Mouse (Mus musculus): ENCODE data around the gene Kyat1.
A peak's percentile ranks its signal among the peaks of the same experiment; 100 is the strongest.

Gene Kyat1

GRCm38 (mm10) chr2:30205629-30206357 is at the start of gene Kyat1:
TSS of gene Kyat1 (minus strand) at chr2:30205847.
- peak; percentile 94 to 95 for DNase-seq

- DNase-seq: peak in 1 of 2 experiments; percentile 7
Measured at GRCm38 (mm10) chr2:30253809-30254208, 48.2 kb upstream of the Kyat1 start.

GRCm38 (mm10) chr2:30252521-30252920 is 46.9 kb upstream of the Kyat1 start:
- peak; percentile 18 to 22 for DNase-seq

DNA sequence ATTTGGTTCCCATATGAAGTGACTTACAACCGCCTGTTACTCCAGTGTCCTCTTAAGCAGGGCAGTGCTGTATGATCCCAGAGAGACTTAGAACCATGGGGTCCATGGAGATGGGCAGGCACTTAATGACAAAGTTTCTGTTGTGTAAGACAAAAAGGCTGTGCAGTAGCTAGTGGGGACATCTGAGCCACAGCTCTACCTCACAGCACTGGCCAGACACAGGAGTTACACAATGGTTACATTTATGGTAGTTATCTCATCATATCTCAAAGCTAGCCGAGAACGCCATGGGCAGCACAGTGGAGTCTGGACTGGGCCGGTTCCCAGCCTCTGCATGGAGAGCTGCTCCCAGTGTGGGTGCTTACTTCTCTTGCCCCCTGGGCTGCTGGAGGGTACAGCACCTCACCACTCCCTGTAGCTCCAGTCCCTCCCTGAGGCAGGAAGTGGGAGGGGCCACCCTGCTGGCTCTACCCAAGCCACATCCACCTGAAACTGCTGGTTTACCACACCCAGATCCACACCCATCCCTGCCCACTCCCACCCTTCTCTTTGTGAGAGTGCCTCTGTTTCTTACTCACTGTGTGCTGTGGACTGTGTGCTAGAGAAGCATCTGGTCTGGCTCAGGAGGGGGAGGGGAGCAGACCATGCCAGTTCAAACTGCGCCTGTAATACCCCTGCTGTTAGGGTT is 45.9 kb upstream of the Kyat1 start:
- peak; percentile 14 to 29 for DNase-seq

DNA sequence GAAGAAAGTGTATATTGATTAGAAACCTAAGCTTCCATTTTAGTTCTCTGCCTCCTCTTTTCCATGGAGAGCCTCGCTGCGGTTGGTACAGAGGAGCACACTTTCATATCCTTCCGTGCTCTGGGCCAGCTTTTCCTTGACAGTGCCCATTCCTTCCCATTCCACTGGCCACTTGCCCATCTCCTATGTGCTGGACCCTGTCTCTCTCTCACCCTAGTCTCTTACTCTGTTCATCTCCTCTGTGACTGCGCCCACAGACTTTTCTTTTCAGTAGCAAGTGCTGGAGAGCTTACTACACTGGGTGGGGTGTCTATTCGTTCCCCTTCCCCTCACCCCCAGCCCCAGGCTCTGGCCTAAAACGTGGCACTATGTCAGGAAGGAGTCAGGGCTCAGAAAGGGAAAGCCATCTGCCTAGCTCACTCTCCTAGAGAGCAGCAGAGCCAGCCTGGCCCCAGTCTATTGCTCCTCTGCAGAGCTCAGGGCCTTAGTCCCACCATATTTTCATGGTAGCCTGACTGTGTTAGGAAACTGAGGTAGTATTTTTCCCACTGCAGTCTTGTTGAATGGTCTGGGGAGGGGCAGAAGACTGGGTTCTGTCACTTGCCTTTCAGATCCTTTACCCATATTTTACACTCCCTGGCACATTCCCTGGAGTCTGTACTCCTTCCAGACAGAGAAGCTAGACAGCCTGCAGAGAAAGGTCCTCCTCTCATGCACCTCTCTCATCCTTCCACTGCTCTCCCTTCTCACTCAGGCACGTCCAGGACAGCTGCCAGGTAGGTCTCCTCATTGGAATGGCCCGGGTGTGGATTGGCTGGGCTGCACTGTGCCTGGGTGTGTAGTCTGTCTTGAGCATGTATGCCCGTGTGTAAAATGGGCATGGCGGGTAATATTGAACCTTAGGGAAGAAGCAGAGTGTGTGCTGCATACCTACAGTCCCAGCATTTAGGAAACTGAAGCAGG is 44.8 kb upstream of the Kyat1 start:
- DNase-seq: peak; percentile 32 to 59

- peak in 1 of 2 experiments; percentile 13 for DNase-seq
Measured at GRCm38 (mm10) chr2:30249182-30249581, 43.5 kb upstream of the Kyat1 start.

DNA sequence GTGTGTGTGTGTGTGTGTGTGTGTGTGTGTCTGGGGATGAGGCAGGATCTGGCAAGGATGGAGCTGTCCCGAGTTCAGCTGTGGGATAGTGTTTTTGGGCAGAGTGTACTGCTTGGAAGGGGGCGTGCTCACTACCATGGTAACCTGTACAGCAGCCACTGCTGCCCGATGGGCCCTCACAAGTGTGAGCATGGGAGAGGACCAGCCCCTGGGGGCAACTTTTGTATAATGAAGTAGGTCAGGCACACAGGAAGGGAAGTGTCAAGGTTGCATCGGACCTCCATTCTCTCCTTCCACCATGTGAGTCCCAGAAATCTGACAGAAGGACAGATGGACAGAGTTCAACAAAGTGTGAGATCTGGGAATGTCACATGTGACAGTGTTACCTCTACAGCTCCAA is 42.0 kb upstream of the Kyat1 start:
- DNase-seq: peak; percentile 17 to 28

DNA sequence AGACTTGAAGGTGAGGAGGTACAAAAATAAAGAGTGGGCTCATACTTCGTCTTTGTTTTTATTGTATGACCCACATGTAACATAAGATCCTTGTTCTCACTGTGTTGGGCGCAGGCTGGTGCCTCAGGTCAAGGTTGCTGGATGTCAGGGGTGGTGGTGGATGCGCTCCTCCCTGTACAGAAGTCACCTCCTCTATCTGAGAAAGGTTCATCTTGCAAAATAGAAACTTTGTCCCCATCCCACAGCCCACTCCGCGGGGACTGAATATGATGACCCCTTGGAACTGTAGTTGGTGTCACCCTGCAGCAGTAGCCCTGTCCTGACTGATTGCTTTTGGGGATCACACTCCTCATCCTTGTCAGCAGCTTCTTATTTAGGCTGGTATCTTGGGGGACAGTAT is 41.4 kb upstream of the Kyat1 start:
- peak in 1 of 2 experiments; percentile 9 for DNase-seq

- no peak for DNase-seq
Measured at GRCm38 (mm10) chr2:30244595-30245178, 39.0 kb upstream of the Kyat1 start.

- DNase-seq: no peak
Measured at GRCm38 (mm10) chr2:30243391-30243790, 37.7 kb upstream of the Kyat1 start.

- DNase-seq: peak; percentile 80 to 84
Measured at GRCm38 (mm10) chr2:30242509-30242908, 36.9 kb upstream of the Kyat1 start.

GRCm38 (mm10) chr2:30240267-30240666 is 34.6 kb upstream of the Kyat1 start, which contains the start of gene Gm28035:
TSS of gene Gm28035 (plus strand) at chr2:30240567.
- no peak for DNase-seq

DNA sequence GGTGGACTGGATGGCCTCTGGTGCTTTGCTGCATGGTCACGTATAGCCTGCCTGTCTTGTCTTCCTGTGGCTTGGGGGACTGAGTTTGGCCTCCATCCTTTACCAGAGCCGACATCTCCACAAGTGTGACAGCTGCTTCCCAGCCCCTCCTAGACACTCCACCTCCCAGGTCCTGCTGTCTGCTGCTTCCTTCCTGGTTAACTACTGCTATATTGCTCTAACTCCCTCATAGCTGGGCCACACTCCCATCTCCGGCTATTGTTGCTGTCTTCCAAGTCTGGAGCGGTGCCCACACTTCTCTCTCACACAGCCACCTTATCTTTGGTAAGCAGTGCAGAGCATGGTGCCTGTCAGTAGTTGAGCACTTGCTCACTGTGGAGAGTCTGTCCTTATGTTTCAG is 34.1 kb upstream of the Kyat1 start:
- peak in 1 of 2 experiments; percentile 29 for DNase-seq

- DNase-seq: no peak
Measured at GRCm38 (mm10) chr2:30238906-30239465, 33.3 kb upstream of the Kyat1 start.

- DNase-seq: no peak
Measured at GRCm38 (mm10) chr2:30237881-30238280, 32.2 kb upstream of the Kyat1 start.

GRCm38 (mm10) chr2:30237199-30237880 is 31.7 kb upstream of the Kyat1 start, which contains the start of gene Lrrc8a:
TSS of gene Lrrc8a (plus strand) at chr2:30237715.
- DNase-seq: peak; percentile 100

- no peak for DNase-seq
Measured at GRCm38 (mm10) chr2:30236426-30237198, 31.0 kb upstream of the Kyat1 start.

- DNase-seq: no peak
Measured at GRCm38 (mm10) chr2:30235593-30235992, 29.9 kb upstream of the Kyat1 start.

DNA sequence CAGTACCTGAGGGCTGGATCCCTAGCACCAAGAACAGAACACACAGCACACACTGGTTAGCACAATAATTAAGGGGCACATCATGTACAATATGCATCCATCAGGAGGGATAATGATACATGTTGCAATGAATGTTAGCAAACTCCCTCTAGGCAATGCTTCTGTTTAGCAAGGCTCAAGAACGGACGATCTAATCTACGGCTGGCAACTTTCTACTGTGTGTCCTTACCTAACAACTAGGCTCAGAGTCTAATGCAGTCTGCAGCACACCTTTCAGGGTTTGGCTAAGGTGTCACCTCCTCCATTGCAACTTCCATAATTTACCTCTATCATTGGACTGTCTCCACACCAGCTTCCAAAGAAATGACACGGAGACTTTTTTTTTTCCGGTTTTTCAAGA is 10.6 kb upstream of the Kyat1 start:
- no peak for DNase-seq

DNA sequence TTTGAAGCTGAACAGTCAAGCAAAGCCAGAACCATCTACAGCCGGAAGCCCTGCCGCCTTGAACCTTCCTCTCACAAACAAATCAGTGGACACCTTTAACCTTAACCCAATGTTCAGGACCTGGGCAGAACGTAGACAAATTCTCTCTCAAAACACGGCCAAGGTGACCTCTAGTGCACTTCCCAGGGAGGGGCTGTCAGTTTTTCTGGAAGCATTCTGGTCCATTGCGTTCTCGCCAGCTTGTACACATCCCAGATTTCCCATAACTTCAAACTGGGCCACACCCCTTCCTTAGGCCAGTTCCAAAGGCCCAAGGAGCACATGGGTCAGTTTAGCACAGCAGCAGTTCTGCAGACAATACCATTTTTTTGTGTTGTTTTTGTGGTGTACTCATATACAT is 9.8 kb upstream of the Kyat1 start:
- no peak for DNase-seq

- DNase-seq: no peak
Measured at GRCm38 (mm10) chr2:30214745-30215144, 9.1 kb upstream of the Kyat1 start.

Measured in cerebellum, postnatal 25 days (tissue).